Mouse (Mus musculus) T-helper 17 cell (primary cell): Measurements from ENCODE around the gene Rnf152.

ENCODE experiments used
- in situ Hi-C, 2 experiments: fragments of 300-600 bp; cut with MboI, MseI; formaldehyde crosslinking; loops; 1 replicate in 1 of 2; 2 replicates in 1 of 2; pipeline ENCODE4 v1.15.1; 2025; ENCODE audit warnings: high pct_unique_total_duplicates in 2 of 2

Gene Rnf152

GRCm38 (mm10) chr1:105356291-105357011 is at the start of gene Rnf152:
TSS of gene Rnf152 (minus strand) at chr1:105356710.
- in situ Hi-C loops: no loop called here

DNA sequence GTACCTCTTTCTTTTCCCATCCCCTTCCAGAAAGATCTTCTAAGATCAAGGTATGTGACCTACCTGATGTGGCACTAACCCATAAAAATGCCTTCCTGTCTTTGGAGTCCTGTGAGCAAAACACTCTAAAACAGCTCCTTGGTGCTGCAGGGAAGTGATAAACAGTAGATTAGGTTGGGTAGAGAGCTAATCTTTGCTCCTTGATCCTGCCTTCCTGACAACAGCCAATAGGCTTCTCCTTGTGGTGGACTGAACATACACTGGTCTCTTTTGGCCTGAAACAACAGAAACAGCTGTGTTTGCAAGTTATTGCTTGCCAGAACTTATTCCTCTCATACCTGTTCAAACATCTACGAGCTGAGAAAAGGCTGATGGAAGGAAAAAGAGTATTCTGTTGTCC is 46.3 kb upstream of the Rnf152 start:
- in situ Hi-C loops: no loop called here

GRCm38 (mm10) chr1:105384141-105384937 is 27.8 kb upstream of the Rnf152 start:
- in situ Hi-C loops: loop anchor here in 1 of 2 experiments (25.0 kb wide), 1 partner anchor 603 kb away; the partner anchor contains the start of gene Zcchc2

DNA sequence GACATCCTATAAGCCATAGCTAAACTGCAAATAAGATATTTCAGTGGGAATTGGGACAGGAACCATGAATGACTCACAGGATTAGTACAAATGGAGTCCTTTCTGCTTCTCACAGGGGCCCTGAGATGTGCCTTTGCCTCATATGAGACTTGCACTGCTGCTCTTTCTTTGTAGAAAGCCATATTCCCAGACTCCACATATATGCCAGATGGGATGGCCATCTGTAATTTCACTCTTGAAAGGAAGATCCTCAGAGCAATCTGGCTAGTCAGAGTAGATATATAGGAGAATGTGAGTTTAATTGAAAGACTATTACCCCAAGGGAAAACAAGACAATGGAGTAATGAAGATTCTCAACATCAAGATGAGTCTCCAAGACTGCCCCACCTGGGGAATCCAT is 21.0 kb upstream of the Rnf152 start:
- in situ Hi-C loops: loop anchor here in 1 of 2 experiments (25.0 kb wide), 1 partner anchor 610 kb away; the partner anchor contains the start of gene Zcchc2

DNA sequence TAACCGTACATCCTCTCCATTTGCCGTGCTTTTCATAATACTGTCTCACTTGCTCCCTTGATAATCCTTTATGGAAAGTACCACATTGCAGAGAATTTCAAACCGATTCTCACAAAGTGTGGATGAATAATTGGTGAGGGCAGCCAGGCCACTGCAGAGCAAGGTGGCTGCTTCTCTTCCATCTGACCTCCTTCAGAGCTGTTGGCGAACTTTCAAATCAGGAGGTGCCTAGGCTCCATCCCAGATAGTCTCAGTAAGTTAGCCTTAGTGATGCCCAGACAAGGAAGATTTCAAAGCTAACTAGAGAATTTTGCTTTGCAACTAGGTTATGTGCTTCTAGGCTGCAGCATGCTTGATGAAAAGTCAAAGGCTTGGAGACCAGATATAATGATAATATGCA is 18.1 kb upstream of the Rnf152 start:
- in situ Hi-C loops: loop anchor here in 1 of 2 experiments (25.0 kb wide), 1 partner anchor 613 kb away; the partner anchor contains the start of gene Zcchc2

- in situ Hi-C loops: no loop called here
Measured at GRCm38 (mm10) chr1:105362701-105363100, 6.2 kb upstream of the Rnf152 start.

GRCm38 (mm10) chr1:105358896-105359295 is 2.4 kb upstream of the Rnf152 start:
- in situ Hi-C loops: no loop called here

- in situ Hi-C loops: no loop called here
Measured at GRCm38 (mm10) chr1:105355910-105356290, 610 bp downstream of the Rnf152 start.

GRCm38 (mm10) chr1:105354901-105355891 is 1.3 kb downstream of the Rnf152 start:
- in situ Hi-C loops: no loop called here

DNA sequence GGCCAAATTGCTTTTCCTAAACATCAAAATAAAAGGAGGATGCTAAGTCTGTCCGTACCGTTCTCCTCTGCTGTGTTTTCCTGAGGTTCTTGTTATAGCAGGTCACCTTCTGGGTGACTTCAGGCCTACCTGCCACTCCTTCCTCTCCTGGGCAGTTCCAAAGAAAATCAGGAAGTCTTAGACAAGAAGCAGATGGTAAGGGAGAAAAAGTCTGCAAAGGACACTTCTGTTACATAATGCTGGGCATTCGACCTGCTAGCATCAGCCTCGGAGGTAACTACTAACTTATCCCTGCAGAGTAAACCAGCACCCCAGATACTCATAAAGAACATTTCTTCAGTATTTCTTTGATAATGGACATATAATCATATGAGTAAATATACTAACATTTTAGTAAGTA is 4.7 kb downstream of the Rnf152 start:
- in situ Hi-C loops: no loop called here

DNA sequence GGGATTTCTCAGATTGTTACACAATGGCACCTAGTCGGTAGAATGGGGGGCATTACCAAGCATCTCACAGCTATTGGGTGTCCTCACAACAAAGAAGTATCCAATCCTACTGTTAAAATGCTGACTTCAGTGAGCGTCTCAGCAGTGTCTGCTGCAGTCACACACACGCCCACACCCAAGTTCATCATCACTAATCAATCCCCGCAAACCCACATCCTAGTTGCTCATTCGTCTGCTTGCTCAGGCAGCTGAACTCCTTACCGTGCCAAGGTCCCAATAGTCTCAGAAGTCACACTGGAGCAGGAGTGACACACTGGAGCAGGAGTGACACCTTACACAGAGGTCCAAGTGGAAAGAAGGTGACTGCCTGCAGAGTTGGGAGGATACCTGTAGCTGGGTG is 14.2 kb downstream of the Rnf152 start:
- in situ Hi-C loops: no loop called here

DNA sequence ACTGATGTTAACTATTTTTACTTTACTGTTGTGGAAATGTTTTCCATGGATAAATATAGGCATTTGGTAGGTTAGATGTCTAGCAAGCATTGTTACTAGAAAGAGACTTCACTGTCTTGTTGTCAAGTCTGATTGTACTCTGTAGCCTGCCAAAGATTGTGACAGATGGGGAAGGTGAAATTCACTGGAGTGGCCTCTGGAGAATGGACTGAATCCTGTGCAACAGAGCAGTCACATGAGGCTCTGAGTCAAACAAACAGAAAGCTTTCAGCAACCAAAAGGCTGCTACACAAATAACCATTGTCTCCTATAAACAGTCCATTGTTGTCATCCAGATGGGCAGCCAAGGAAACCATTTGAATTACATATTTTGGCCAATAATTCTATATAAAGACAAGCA is 15.6 kb downstream of the Rnf152 start:
- in situ Hi-C loops: no loop called here

DNA sequence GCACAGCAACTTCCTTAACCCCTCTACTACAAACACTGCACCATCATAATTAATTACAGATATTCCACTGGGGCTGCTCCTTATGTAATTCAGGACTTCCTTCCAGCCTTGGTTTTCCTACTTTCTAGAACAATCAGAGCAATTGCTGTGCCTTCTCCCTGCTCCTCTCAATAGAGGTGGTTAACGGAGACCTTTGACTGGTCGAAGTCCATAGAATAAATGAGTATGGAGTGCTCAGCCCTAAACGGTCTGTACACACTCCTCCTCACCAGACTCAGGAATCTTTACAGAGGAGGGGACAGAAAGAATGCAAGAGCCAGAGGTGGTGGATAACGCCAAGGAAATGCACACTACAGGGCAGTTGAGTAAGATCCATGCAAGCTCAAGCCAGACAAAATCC is 19.1 kb downstream of the Rnf152 start:
- in situ Hi-C loops: no loop called here

DNA sequence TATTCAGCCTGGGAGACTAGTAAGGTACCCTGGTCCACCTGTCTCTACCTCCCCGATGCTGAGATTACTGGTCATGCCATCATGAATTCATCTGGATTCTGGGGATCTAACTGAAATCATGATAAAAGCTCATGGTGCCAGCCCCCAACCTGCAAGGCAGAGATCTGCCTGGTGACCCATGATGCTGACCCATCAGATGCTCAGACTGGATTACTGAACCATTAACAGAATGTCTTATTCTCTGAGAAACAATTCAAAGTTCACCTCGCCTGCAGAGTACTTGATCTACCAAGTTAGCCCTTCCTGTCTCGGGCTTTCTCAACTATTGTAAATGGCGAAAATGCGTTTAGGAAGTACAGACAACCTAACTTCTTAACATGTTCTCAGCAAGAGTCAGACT is 20.4 kb downstream of the Rnf152 start:
- in situ Hi-C loops: no loop called here

- in situ Hi-C loops: no loop called here
Measured at GRCm38 (mm10) chr1:105332087-105332731, 24.3 kb downstream of the Rnf152 start.

DNA sequence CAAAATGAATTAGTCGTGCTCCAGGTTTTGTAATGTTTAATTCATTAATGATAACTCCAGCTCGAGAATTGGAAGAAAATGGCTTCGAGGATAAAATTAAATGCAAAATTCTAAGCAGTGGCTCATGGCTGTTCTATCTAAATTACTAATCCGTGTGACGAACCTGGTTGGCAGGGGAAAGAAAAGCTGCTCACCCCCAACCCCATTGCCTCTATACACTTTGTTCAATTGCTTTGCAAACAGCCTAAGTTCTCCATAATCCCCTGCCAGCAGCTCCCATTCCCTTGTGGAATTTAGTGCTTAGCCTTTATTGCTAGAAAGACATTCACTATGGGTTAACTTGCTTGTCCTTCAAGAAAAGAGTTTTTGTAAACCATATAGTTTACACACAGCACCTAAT is 24.9 kb downstream of the Rnf152 start:
- in situ Hi-C loops: no loop called here

- in situ Hi-C loops: no loop called here
Measured at GRCm38 (mm10) chr1:105330581-105331320, 25.8 kb downstream of the Rnf152 start.

DNA sequence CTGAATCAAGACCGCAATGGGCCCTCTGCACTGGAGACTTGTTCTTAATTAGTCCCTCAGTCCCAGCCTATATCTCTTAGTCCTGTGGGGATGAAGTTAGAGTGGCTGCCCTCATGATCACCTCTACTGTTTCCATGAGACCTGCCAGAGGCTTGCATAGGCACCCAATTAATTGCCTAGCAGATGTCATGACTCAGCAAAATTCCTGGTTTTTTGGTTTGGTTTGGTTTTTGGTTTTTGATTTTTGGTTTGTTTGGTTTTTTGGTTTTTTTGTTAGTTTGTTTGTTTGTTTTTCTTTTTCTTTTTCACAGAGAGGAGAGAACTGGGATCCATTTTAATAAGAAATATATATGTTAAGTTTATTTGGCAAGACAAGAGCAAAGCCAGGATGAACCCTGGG is 28.7 kb downstream of the Rnf152 start:
- in situ Hi-C loops: no loop called here

GRCm38 (mm10) chr1:105324636-105325035 is 31.9 kb downstream of the Rnf152 start:
- in situ Hi-C loops: no loop called here
